Mouse (Mus musculus) hindbrain, embryonic 12.5 days (tissue): ENCODE results near the gene Gm28729. TPM values are rescaled to one million over a fixed set of nuclear protein-coding genes. Genes with fewer than 3 reads are reported as not detected.
A peak's percentile ranks its signal among the peaks of the same experiment; 100 is the strongest.
"Not testable (repeated sequence)": the region's sequence is repeated elsewhere in the genome, so short reads cannot be mapped to it uniquely, and the experiment has no call there.

ENCODE experiments used
- ATAC-seq: fragments of 200-750 bp; cut with Nextera tagmentation; 2 replicates; pipeline ENCODE4 v1.8.0; 2017; ENCODE audit warnings: moderate TSS enrichment; ENCODE audit not compliant: low FRiP score
- H3K27ac ChIP-seq: fragments of 300-500 bp; sonication (generic); 2 replicates; pipeline ENCODE4 v1.5.1; 2016; ENCODE audit warnings: mild to moderate bottlenecking
- H3K27me3 ChIP-seq: fragments of 300-500 bp; sonication (generic); 2 replicates; pipeline ENCODE4 v1.6.1; 2016; ENCODE audit warnings: mild to moderate bottlenecking
- H3K36me3 ChIP-seq: fragments of 300-500 bp; sonication (generic); 2 replicates; pipeline ENCODE4 v1.6.1; 2016; ENCODE audit warnings: mild to moderate bottlenecking
- H3K4me1 ChIP-seq: fragments of 300-500 bp; sonication (generic); 2 replicates; pipeline ENCODE4 v1.6.1; 2016
- H3K4me2 ChIP-seq: fragments of 300-500 bp; sonication (generic); replicated peaks from 2 replicates; pipeline ENCODE4 v1.6.1; 2016; ENCODE audit warnings: mild to moderate bottlenecking
- H3K4me3 ChIP-seq: fragments of 300-500 bp; sonication (generic); 2 replicates; pipeline ENCODE4 v1.5.1; 2016; ENCODE audit warnings: mild to moderate bottlenecking
- H3K9ac ChIP-seq: fragments of 300-500 bp; sonication (generic); 2 replicates; pipeline ENCODE4 v1.6.1; 2016; ENCODE audit warnings: mild to moderate bottlenecking, moderate library complexity
- H3K9me3 ChIP-seq: fragments of 300-500 bp; sonication (generic); replicated peaks from 2 replicates; pipeline ENCODE4 v1.6.1; 2016; ENCODE audit warnings: mild to moderate bottlenecking
- WGBS: fragments of 180-500 bp; shearing (Covaris S2); methylation state at CpG from one replicate; pipeline ENCODE4 v1.1.7; 2016; 5-methylcytosine and 5-hydroxymethylcytosine counted together
- polyA plus RNA-seq: library from polyadenylated mRNA; unstranded; fragments of >200 nt; fragmentation: Nextera tagmentation; extraction: Ambion mirVana; gene quantifications from 2 replicates; pipeline ENCODE4 v1.2.1, GENCODE M21; 2016

Gm28729 gene
- polyA plus RNA-seq, 1 experiment from 2014 or later, result 0.52 TPM

GRCm38 (mm10) chr9:96536895-96537614 lies 12.0 kb upstream of the Gm28729 start:
- 0 out of 2 replicates have a peak, but pooled peaks have one; percentile 50 for ATAC-seq
- Histone ChIP-seq H3K9me3 (no peaks in the 10 kb centered on the region), H3K36me3 (peaks cover 7% of the 10 kb centered on the region; the same call in 1 of the 2 replicates), H3K27me3 (no peaks in the 10 kb centered on the region), H3K4me2 (peak overlapping the region; percentile 59), H3K9ac (peak overlapping the region; percentile 57), H3K4me1 (peaks cover 10% of the 10 kb centered on the region), H3K4me3 (peak overlapping the region; percentile 35), H3K27ac (no peak overlapping the region)
- WGBS, result 27% methylated on average over 37 of the region's 37 CpGs

GRCm38 (mm10) chr9:96536093-96536492 lies 11.0 kb upstream of the Gm28729 start:
- H3K27me3 ChIP-seq, H3K9me3 ChIP-seq, H3K36me3 ChIP-seq, H3K9ac ChIP-seq, H3K27ac ChIP-seq, H3K4me2 ChIP-seq, H3K4me3 ChIP-seq, ATAC-seq: not testable (repeated sequence)
- 90% methylated on average over 4 of the region's 4 CpGs for WGBS
- peaks cover 10% of the 10 kb centered on the region for H3K4me1 ChIP-seq

GRCm38 (mm10) chr9:96535431-96535830 lies 10.4 kb upstream of the Gm28729 start:
- ATAC-seq, result no peak
- no peaks in the 10 kb centered on the region for H3K27me3 ChIP-seq
- H3K4me2 ChIP-seq, result no peak overlapping the region
- H3K4me3 ChIP-seq, result no peak overlapping the region
- WGBS, result 87% methylated on average over 6 of the region's 6 CpGs
- no peak overlapping the region for H3K9ac ChIP-seq
- no peaks in the 10 kb centered on the region for H3K36me3 ChIP-seq
- no peak overlapping the region for H3K27ac ChIP-seq
- peaks cover 13% of the 10 kb centered on the region for H3K4me1 ChIP-seq
- no peaks in the 10 kb centered on the region for H3K9me3 ChIP-seq

GRCm38 (mm10) chr9:96534256-96534655 lies 9.2 kb upstream of the Gm28729 start:
- Histone ChIP-seq H3K9ac (no peak overlapping the region), H3K27me3 (no peaks in the 10 kb centered on the region), H3K4me3 (no peak overlapping the region), H3K36me3 (no peaks in the 10 kb centered on the region), H3K27ac (no peak overlapping the region), H3K9me3 (no peaks in the 10 kb centered on the region), H3K4me1 (peaks cover 15% of the 10 kb centered on the region), H3K4me2 (no peak overlapping the region)
- 95% methylated on average over 4 of the region's 4 CpGs for WGBS
- ATAC-seq, result no peak

GRCm38 (mm10) chr9:96533476-96533875 lies 8.4 kb upstream of the Gm28729 start:
- H3K27me3 ChIP-seq, result no peaks in the 10 kb centered on the region
- no peaks in the 10 kb centered on the region for H3K36me3 ChIP-seq
- no peak overlapping the region for H3K4me3 ChIP-seq
- ATAC-seq, result no peak
- no peak overlapping the region for H3K9ac ChIP-seq
- WGBS, result 77% methylated on average over 6 of the region's 6 CpGs
- H3K4me2 ChIP-seq, result no peak overlapping the region
- peaks cover 15% of the 10 kb centered on the region for H3K4me1 ChIP-seq
- no peaks in the 10 kb centered on the region for H3K9me3 ChIP-seq
- no peak overlapping the region for H3K27ac ChIP-seq

GRCm38 (mm10) chr9:96532531-96532930 lies 7.5 kb upstream of the Gm28729 start:
- Histone ChIP-seq H3K27me3 (no peaks in the 10 kb centered on the region), H3K27ac (no peak overlapping the region), H3K36me3 (no peaks in the 10 kb centered on the region), H3K4me2 (no peak overlapping the region), H3K9ac (no peak overlapping the region), H3K9me3 (no peaks in the 10 kb centered on the region), H3K4me3 (no peak overlapping the region), H3K4me1 (peaks cover 15% of the 10 kb centered on the region)
- no peak for ATAC-seq
- WGBS, result 86% methylated on average over 4 of the region's 4 CpGs

- no peaks in the 10 kb centered on the region for H3K27me3 ChIP-seq
- no peak overlapping the region for H3K9ac ChIP-seq
- H3K4me1 ChIP-seq, result peaks cover 5% of the 10 kb centered on the region; the same call in 1 of the 2 replicates
- no peak for ATAC-seq
- no peaks in the 10 kb centered on the region for H3K9me3 ChIP-seq
- WGBS, result 72% methylated on average over 11 of the region's 11 CpGs
- H3K36me3 ChIP-seq, result no peaks in the 10 kb centered on the region
- no peak overlapping the region for H3K4me2 ChIP-seq
- no peak overlapping the region for H3K4me3 ChIP-seq
- no peak overlapping the region for H3K27ac ChIP-seq
Measured at GRCm38 (mm10) chr9:96530674-96531081, 5.6 kb upstream of the Gm28729 start.

GRCm38 (mm10) chr9:96529961-96530673 lies 5.1 kb upstream of the Gm28729 start:
- H3K4me2 ChIP-seq, result no peak overlapping the region
- H3K27me3 ChIP-seq, result no peaks in the 10 kb centered on the region
- no peak overlapping the region for H3K27ac ChIP-seq
- no peak for ATAC-seq
- no peak overlapping the region for H3K4me3 ChIP-seq
- H3K36me3 ChIP-seq, result no peaks in the 10 kb centered on the region
- no peaks in the 10 kb centered on the region for H3K9me3 ChIP-seq
- peaks cover 9% of the 10 kb centered on the region; the same call in 1 of the 2 replicates for H3K4me1 ChIP-seq
- WGBS, result 62% methylated on average over 10 of the region's 10 CpGs
- no peak overlapping the region for H3K9ac ChIP-seq

- ATAC-seq, result no peak
- WGBS, result 82% methylated on average over 4 of the region's 4 CpGs
Measured at GRCm38 (mm10) chr9:96526011-96526410, 947 bp upstream of the Gm28729 start.

GRCm38 (mm10) chr9:96523148-96523547 lies 1.9 kb downstream of the Gm28729 start:
- Histone ChIP-seq H3K27ac (no peak overlapping the region), H3K27me3 (no peaks in the 10 kb centered on the region), H3K4me3 (no peak overlapping the region), H3K4me2 (no peak overlapping the region), H3K36me3 (no peaks in the 10 kb centered on the region), H3K9ac (no peak overlapping the region), H3K9me3 (no peaks in the 10 kb centered on the region), H3K4me1 (0 out of 2 replicates have a peak, but pooled peaks cover 4% of the 10 kb centered on the region)
- WGBS, result 90% methylated on average over 5 of the region's 5 CpGs
- no peak for ATAC-seq

More at GRCm38 (mm10) chr9:96526011-96526410, 947 bp upstream of the Gm28729 start:
- Histone ChIP-seq H3K4me3 (no peak overlapping the region), H3K27ac (no peak overlapping the region), H3K27me3 (no peaks in the 10 kb centered on the region), H3K4me2 (no peak overlapping the region), H3K4me1 (peaks cover 9% of the 10 kb centered on the region; the same call in 1 of the 2 replicates), H3K9me3 (no peaks in the 10 kb centered on the region), H3K36me3 (no peaks in the 10 kb centered on the region), H3K9ac (no peak overlapping the region)

- H3K27me3 ChIP-seq, H3K36me3 ChIP-seq, ATAC-seq, H3K9me3 ChIP-seq, H3K4me3 ChIP-seq, H3K4me2 ChIP-seq, H3K9ac ChIP-seq, H3K4me1 ChIP-seq, H3K27ac ChIP-seq: not testable (repeated sequence)
- WGBS, result 83% methylated on average over 2 of the region's 2 CpGs
Measured at GRCm38 (mm10) chr9:96521574-96521973, 3.5 kb downstream of the Gm28729 start.

- Histone ChIP-seq H3K4me2 (no peak overlapping the region), H3K27me3 (no peaks in the 10 kb centered on the region), H3K27ac (no peak overlapping the region), H3K36me3 (no peaks in the 10 kb centered on the region), H3K4me1 (no peaks in the 10 kb centered on the region), H3K9me3 (no peaks in the 10 kb centered on the region), H3K4me3 (no peak overlapping the region), H3K9ac (no peak overlapping the region)
- no peak for ATAC-seq
- 30% methylated on average over 4 of the region's 4 CpGs for WGBS
Measured at GRCm38 (mm10) chr9:96517429-96517828, 7.6 kb downstream of the Gm28729 start.
